Mouse (Mus musculus) midbrain, embryonic 12.5 days (tissue): ENCODE measurements around the gene Ip6k2. TPM values are rescaled to one million over a fixed set of nuclear protein-coding genes. Genes with fewer than 3 reads are reported as not detected.
A peak's percentile ranks its signal among the peaks of the same experiment; 100 is the strongest.

Experiments
- ATAC-seq: fragments of 200-750 bp; cut with Nextera tagmentation; 2 replicates; pipeline ENCODE4 v1.8.0; 2017; ENCODE audit warnings: low read depth, moderate TSS enrichment, moderate library complexity; ENCODE audit not compliant: low FRiP score
- H3K27ac ChIP-seq: fragments of 300-500 bp; sonication (generic); replicated peaks from 2 replicates; pipeline ENCODE4 v1.5.1; 2016; ENCODE audit warnings: mild to moderate bottlenecking
- H3K27me3 ChIP-seq: fragments of 300-500 bp; sonication (generic); 2 replicates; pipeline ENCODE4 v1.6.1; 2016; ENCODE audit warnings: mild to moderate bottlenecking
- H3K36me3 ChIP-seq: fragments of 300-500 bp; sonication (generic); 2 replicates; pipeline ENCODE4 v1.6.1; 2016
- H3K4me1 ChIP-seq: fragments of 300-500 bp; sonication (generic); 2 replicates; pipeline ENCODE4 v1.6.1; 2016
- H3K4me2 ChIP-seq: fragments of 300-500 bp; sonication (generic); replicated peaks from 2 replicates; pipeline ENCODE4 v1.6.1; 2016; ENCODE audit warnings: mild to moderate bottlenecking, moderate library complexity
- H3K4me3 ChIP-seq: fragments of 300-500 bp; sonication (generic); 2 replicates; pipeline ENCODE4 v1.5.1; 2016; ENCODE audit warnings: mild to moderate bottlenecking
- H3K9ac ChIP-seq: fragments of 300-500 bp; sonication (generic); replicated peaks from 2 replicates; pipeline ENCODE4 v1.6.1; 2016; ENCODE audit warnings: mild to moderate bottlenecking, moderate library complexity
- H3K9me3 ChIP-seq: fragments of 300-500 bp; sonication (generic); 2 replicates; pipeline ENCODE4 v1.6.1; 2016; ENCODE audit warnings: mild to moderate bottlenecking
- WGBS: fragments of 180-500 bp; shearing (Covaris S2); methylation state at CpG from one replicate; pipeline ENCODE4 v1.1.7; 2016; 5-methylcytosine and 5-hydroxymethylcytosine counted together
- polyA plus RNA-seq: library from polyadenylated mRNA; unstranded; fragments of >200 nt; fragmentation: Nextera tagmentation; extraction: Ambion mirVana; gene quantifications from 2 replicates; pipeline ENCODE4 v1.2.1, GENCODE M21; 2016

The Ip6k2 gene
- 137 and 141 TPM in 2 replicates for polyA plus RNA-seq

DNA sequence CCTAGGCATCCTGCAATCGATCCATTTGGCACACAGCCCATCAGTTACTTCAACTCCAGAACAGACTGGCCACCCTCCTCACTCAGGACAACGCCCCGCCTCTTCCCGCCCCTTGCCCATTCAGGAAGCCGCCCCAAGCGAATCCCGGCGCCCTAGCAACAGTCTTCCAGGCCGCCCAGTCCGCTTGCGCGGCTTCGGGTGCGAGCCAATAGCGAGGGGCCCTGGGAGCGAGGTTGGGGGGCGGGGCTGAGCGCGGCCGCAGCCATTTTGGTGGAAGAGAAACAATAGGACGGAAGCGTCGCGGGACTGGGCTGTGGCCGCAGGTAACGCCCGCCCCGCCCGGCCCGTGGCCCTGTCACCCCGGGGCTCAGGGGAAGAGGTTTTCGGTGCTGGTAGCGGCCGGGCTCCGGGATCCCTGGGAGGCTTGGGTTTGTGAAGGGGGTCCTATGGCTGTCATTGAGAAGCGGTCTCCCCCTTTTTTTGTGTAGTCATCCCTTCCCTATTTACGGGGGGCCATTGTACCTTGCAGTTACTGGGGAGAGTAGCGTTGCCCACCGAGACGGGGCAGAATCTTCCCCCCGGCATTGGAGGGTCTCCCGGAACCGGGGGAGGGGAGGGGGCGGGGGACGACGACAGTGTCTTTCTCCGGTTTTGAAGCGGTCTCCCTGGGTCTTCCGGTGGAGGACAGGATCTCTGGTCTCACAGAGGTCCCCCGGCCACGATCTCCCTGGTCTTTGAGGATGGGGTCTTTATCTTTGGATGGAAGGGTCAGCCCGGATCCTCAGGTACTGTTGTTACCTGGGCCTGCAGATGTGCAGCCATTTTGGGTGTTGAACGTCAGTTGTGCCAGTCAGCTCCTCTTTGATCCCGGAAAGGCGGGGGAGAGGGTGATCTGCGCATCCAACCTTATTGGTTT is at the start of gene Ip6k2:
Ip6k2 (plus strand) TSS at position 249 of the 916 bp plus-strand sequence.
- Histone ChIP-seq H3K36me3 (peaks cover 5% of the 10 kb centered on the region; the same call in 1 of the 2 replicates), H3K9me3 (no peaks in the 10 kb centered on the region), H3K9ac (peak within 1 kb of the TSS; percentile 95), H3K4me2 (peak within 1 kb of the TSS; percentile 73), H3K27ac (peak within 1 kb of the TSS; percentile 95), H3K4me3 (peak within 1 kb of the TSS; percentile 85), H3K4me1 (peaks cover 53% of the 10 kb centered on the region), H3K27me3 (no peaks in the 10 kb centered on the region)
- ATAC-seq: peak; percentile 98
- WGBS: under 1% methylated on average over 56 of the region's 56 CpGs

DNA sequence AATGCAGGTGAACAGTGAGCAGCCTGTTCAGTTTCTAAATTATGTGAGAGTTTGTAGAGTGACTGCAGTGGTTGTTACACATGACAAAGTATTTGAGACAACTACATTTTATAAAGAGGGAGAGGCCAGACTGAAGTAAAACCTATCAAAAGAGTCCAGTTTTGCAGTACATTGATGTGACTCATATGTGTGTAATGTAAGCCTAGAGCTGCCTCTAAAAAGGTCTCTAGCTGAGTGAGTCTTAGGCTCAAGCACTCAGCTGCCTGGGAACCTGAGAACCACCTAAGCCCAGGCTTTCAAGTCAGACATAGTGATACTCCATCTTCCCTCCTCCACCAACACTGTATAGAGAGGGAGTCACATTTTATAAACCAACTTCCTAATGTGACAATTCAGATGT is 49.0 kb upstream of the Ip6k2 start:
- Histone ChIP-seq H3K9ac (no peak overlapping the region), H3K9me3 (no peaks in the 10 kb centered on the region), H3K27ac (no peak overlapping the region), H3K36me3 (peaks cover 27% of the 10 kb centered on the region), H3K4me2 (no peak overlapping the region), H3K27me3 (no peaks in the 10 kb centered on the region), H3K4me3 (no peak overlapping the region), H3K4me1 (no peaks in the 10 kb centered on the region)
- no peak for ATAC-seq

DNA sequence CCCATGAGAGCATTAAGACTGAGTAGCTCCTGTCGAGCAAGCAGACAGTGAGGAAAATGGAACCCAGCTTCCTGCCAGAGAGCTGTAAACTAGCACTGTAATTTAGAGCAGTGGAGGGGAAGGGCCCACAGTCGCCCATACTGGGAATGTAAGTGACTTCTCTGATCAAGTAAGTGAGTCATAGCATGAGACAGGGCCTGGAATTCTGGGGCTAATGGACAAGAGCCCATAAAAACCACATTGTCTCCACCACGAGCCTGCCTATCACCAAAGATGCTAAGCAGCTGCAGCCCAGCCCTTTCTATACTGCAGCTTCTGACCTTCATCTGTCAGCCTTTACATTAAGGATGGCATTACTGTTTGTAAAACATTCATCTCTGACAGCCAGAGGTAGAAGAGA is 44.4 kb upstream of the Ip6k2 start:
- no peak overlapping the region for H3K4me2 ChIP-seq
- no peak overlapping the region for H3K4me3 ChIP-seq
- no peak overlapping the region for H3K9ac ChIP-seq
- H3K27ac ChIP-seq: no peak overlapping the region
- no peaks in the 10 kb centered on the region for H3K27me3 ChIP-seq
- H3K4me1 ChIP-seq: no peaks in the 10 kb centered on the region
- ATAC-seq: no peak
- H3K36me3 ChIP-seq: peaks cover 48% of the 10 kb centered on the region
- WGBS: 68% methylated on average over 3 of the region's 3 CpGs
- H3K9me3 ChIP-seq: no peaks in the 10 kb centered on the region

DNA sequence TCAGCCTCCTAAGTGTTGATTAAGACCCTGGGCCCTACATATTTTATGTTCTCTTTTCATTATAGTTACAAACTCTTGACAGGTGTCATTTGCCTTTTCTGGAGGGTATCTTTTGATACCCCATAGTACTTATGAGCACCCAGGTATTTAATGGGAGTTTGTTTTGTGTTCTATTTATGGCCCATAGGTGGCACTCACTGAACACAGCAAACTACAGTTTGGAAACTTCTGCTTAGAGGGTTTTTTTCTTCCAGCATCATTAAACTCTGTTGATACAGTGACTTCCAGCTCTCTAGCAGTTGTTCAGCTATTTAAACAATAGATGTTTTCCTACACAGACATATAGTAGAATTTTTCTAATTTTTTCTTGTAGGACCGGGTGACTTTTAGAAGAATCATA is 43.5 kb upstream of the Ip6k2 start:
- Histone ChIP-seq H3K27me3 (no peaks in the 10 kb centered on the region), H3K4me1 (no peaks in the 10 kb centered on the region), H3K4me3 (no peak overlapping the region), H3K9ac (no peak overlapping the region), H3K36me3 (peaks cover 43% of the 10 kb centered on the region), H3K4me2 (no peak overlapping the region), H3K27ac (no peak overlapping the region), H3K9me3 (no peaks in the 10 kb centered on the region)
- 97% methylated on average over 1 of the region's 1 CpGs for WGBS
- no peak for ATAC-seq

DNA sequence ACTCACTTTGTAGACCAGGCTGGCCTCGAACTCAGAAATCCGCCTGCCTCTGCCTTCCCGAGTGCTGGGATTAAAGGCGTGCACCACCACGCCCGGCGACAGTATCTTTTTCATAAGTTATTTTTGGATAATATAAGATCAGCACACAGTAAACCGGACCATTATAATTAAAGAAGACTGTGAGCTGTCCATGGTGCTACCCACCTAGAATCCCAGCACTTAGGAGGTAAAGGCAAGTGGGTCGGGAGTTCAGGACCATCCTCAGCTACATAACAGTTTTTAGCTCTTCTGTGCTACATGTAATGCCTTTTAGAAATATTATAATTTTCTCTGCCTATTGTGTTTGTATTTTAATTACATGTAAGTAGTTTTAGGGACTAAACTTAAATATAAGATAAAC is 41.5 kb upstream of the Ip6k2 start:
- no peaks in the 10 kb centered on the region for H3K4me1 ChIP-seq
- H3K4me3 ChIP-seq: no peak overlapping the region
- no peak for ATAC-seq
- no peak overlapping the region for H3K9ac ChIP-seq
- H3K4me2 ChIP-seq: no peak overlapping the region
- 94% methylated on average over 9 of the region's 9 CpGs for WGBS
- no peaks in the 10 kb centered on the region for H3K9me3 ChIP-seq
- H3K36me3 ChIP-seq: peaks cover 51% of the 10 kb centered on the region
- no peak overlapping the region for H3K27ac ChIP-seq
- no peaks in the 10 kb centered on the region for H3K27me3 ChIP-seq

DNA sequence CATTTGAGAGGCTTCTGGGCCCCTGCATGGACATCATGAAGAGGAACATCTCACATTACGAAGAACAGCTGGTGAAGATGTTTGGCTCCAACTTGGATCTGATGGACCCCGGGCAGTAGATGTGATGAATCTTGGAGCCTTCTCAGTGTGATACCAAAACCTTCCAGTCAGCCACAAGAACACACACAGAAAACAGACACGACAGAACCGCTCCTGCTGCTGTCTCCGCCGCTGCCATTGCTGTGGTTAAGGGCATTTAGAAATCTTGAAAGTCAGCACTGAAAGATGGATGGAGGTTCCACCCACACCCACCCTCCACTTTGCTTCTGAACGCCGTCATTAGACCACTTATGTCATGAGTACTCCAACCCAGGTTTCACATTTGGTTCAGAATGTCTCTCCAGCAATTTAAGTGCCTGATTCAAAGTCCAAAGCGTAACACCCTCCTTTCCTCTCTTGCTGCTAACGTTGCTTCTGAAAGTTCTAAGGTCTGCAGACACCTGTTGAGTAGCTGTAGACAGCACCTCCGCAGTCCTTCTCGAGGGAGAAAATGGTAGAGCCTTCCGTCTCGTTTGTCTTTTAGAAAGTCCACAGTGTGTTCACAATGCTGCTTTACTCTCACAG is 36.6 kb upstream of the Ip6k2 start:
- Histone ChIP-seq H3K4me2 (no peak overlapping the region), H3K4me1 (peaks cover 5% of the 10 kb centered on the region; the same call in 1 of the 2 replicates), H3K9me3 (no peaks in the 10 kb centered on the region), H3K36me3 (peaks cover 61% of the 10 kb centered on the region), H3K9ac (no peak overlapping the region), H3K27ac (no peak overlapping the region), H3K4me3 (no peak overlapping the region), H3K27me3 (no peaks in the 10 kb centered on the region)
- WGBS: 94% methylated on average over 14 of the region's 14 CpGs
- ATAC-seq: no peak

DNA sequence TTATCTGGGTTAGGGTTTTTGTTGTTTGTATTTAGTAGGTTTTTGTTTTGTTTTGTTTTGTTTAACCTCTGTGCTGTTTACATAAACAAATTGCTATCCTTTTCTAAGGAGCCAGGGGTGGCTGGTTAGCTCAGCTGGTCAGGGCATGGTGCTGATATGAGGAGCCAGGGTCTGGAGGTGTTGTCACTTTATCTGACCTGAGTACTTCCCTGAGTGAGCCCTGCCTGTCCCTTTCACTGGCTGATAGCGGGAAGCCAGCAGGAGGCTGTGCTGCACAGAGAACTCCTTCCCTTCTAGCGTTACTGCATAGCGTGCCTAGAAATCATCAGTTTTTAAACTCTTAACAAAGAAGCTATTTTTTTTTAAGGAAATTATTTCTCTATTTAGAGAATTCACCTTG is 35.9 kb upstream of the Ip6k2 start:
- H3K27ac ChIP-seq: no peak overlapping the region
- no peaks in the 10 kb centered on the region for H3K9me3 ChIP-seq
- peaks cover 54% of the 10 kb centered on the region for H3K36me3 ChIP-seq
- H3K27me3 ChIP-seq: no peaks in the 10 kb centered on the region
- no peak for ATAC-seq
- peaks cover 5% of the 10 kb centered on the region; the same call in 1 of the 2 replicates for H3K4me1 ChIP-seq
- H3K4me3 ChIP-seq: no peak overlapping the region
- no peak overlapping the region for H3K9ac ChIP-seq
- no peak overlapping the region for H3K4me2 ChIP-seq
- 80% methylated on average over 3 of the region's 3 CpGs for WGBS

DNA sequence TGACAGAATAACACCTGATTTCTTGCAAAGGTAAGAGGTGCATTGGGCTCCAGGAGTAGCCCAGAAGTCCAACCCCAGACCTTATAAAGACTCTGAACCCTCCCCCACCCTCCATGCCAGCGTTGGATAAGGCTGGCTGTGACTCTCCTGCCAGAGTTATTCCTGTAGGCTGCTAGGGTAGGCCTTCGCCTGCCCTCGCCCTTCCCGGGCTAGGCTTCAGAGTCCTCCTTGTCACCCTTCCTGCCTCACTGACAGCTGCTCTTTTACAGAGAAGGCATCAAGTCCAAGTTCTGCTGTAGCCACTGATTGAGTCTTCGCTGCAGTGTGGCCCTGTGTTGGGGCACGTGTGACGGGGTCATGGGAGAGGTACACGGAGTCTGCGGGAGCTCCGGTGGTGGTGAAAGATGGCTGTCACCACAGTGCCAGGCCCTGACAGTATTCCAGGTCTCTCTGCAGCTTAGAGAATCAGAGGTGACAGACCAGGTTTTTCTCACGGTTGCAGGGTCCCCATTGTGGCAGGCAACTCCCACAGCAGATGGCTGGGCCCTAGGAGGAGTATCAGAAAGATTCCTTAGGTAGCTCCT is 34.9 kb upstream of the Ip6k2 start:
- WGBS: 78% methylated on average over 11 of the region's 11 CpGs
- no peak overlapping the region for H3K9ac ChIP-seq
- peak overlapping the region; percentile 63 for H3K27ac ChIP-seq
- no peaks in the 10 kb centered on the region for H3K27me3 ChIP-seq
- H3K4me3 ChIP-seq: no peak overlapping the region
- no peaks in the 10 kb centered on the region for H3K9me3 ChIP-seq
- peaks cover 45% of the 10 kb centered on the region for H3K36me3 ChIP-seq
- no peak for ATAC-seq
- H3K4me2 ChIP-seq: no peak overlapping the region
- peaks cover 5% of the 10 kb centered on the region; the same call in 1 of the 2 replicates for H3K4me1 ChIP-seq

DNA sequence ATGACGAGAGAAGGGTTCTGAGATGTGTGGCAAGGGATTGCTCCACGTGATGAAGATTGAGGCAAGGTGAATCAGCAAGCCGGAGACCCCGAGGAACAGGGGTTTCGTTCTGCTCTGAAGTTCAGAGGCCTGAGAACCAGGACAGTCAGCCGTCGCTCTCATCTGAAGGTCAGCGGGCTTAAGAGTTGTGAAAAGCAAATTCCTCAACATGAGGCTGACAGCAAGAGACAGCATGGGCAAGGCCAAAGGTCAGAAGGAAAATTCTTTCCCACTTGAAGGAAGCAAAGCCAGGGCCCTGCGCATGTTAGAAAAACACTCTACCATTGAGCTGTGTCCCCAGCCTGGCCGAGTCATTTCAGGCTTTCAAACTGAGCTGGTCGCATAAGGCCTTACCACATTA is 33.0 kb upstream of the Ip6k2 start:
- 85% methylated on average over 11 of the region's 11 CpGs for WGBS
- no peak for ATAC-seq
- Histone ChIP-seq H3K4me1 (peaks cover 5% of the 10 kb centered on the region; the same call in 1 of the 2 replicates), H3K36me3 (peaks cover 31% of the 10 kb centered on the region), H3K27ac (no peak overlapping the region), H3K4me3 (no peak overlapping the region), H3K9ac (no peak overlapping the region), H3K9me3 (no peaks in the 10 kb centered on the region), H3K27me3 (no peaks in the 10 kb centered on the region), H3K4me2 (no peak overlapping the region)

DNA sequence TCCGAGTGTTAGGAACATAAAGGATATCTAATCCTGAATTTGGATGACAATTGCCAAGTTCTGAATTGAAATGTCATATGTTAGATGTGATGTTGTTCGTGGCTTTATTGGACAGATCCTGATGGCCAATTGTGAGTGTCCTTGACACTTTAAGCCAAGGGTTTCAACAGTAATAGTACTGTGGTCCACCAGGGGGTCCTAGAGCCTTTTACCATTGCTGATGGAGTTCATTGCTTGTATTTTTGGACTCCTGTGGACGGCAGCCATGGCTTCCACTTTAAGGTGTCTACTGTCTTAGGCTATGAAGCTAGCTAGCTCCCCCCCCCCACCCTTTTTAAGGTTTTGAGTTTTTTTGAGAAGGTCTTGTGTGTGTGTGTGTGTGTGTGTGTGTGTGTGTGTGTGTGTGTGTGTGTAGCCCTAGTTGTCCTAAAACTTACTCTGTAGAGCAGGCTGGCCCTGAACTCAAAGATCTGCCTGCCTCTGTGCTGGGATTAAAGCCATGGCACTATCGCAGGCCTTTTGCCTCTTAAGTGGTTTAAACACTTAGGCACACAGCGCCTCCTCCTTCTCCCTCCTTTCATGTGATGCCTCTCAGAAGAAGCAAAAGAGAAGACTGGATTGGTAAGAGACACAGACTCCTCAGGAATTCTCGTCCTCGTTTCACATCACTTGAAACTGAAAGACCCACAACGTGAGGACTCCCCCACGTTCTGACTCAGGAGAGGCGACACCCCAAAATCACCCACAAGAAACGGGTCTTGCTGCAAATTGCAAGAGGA is 31.3 kb upstream of the Ip6k2 start:
- Histone ChIP-seq H3K36me3 (peaks cover 15% of the 10 kb centered on the region; the same call in 1 of the 2 replicates), H3K4me1 (peaks cover 5% of the 10 kb centered on the region; the same call in 1 of the 2 replicates), H3K27me3 (no peaks in the 10 kb centered on the region), H3K27ac (no peak overlapping the region), H3K9ac (no peak overlapping the region), H3K9me3 (no peaks in the 10 kb centered on the region), H3K4me2 (no peak overlapping the region), H3K4me3 (no peak overlapping the region)
- 89% methylated on average over 11 of the region's 11 CpGs for WGBS
- ATAC-seq: no peak

DNA sequence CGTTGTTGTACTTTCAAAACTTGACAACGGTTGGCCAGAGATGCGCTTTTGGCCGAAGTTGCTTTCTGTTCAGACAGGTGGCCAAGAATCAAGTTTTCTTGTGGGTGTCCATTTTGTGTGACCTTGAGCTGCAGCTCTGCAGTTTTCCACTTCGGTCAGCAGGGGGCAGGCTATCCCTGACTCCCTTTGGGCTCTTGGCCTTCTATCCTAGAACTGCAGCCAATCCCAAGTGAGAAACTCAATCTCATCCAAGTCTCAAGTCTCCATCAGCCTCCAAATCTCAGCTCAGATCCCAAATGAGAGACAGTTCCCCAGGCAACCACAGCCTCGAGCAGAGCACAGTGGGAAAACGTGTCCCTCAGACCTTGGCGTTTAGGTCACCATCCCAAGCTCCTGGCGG is 30.3 kb upstream of the Ip6k2 start:
- no peaks in the 10 kb centered on the region for H3K9me3 ChIP-seq
- 0 out of 2 replicates have a peak, but pooled peaks cover 5% of the 10 kb centered on the region for H3K36me3 ChIP-seq
- ATAC-seq: no peak
- no peak overlapping the region for H3K9ac ChIP-seq
- H3K27me3 ChIP-seq: no peaks in the 10 kb centered on the region
- no peak overlapping the region for H3K4me3 ChIP-seq
- H3K4me2 ChIP-seq: no peak overlapping the region
- 65% methylated on average over 9 of the region's 9 CpGs for WGBS
- peaks cover 5% of the 10 kb centered on the region; the same call in 1 of the 2 replicates for H3K4me1 ChIP-seq
- no peak overlapping the region for H3K27ac ChIP-seq
